Mouse (Mus musculus): Measurements from ENCODE around the gene Gm21731.

GRCm38 (mm10) chr13:120278784-120279183, 39.9 kb downstream of the Gm21731 start:
- TF ChIP-seq POLR2A (IDR thresholded peaks at IDR 0.05; ENCODE audit: control insufficient read depth, extremely low read depth, insufficient read depth, low read length, poor library complexity), result no peak
- TF ChIP-seq CTCF (IDR thresholded peaks at IDR 0.05; ENCODE audit: borderline replicate concordance, control insufficient read depth, extremely low read depth, insufficient read depth, low read length, poor library complexity), result no peak
